Mouse (Mus musculus) skeletal muscle tissue, postnatal 0 days (tissue): Measurements from ENCODE around the gene Zfp799. TPM values are rescaled to one million over a fixed set of nuclear protein-coding genes. Genes with fewer than 3 reads are reported as not detected.

ENCODE experiments used
- polyA plus RNA-seq: library from polyadenylated mRNA; unstranded; fragments of >200 nt; fragmentation: Nextera tagmentation; extraction: Ambion mirVana; gene quantifications from 2 replicates; pipeline ENCODE4 v1.2.1, GENCODE M21; 2015

Zfp799 gene
- polyA plus RNA-seq: 3.8 and 5.4 TPM in 2 replicates

GRCm38 (mm10) chr17:32829540-32830417 lies at the start of gene Zfp799:
Gene Zfp799 (minus strand): TSS chr17:32830261.

GRCm38 (mm10) chr17:32809544-32810374 lies 20.3 kb downstream of the Zfp799 start, which contains the start of gene Zfp811:
Gene Zfp811 (minus strand): TSS chr17:32809931.

GRCm38 (mm10) chr17:32788094-32788559 lies 41.9 kb downstream of the Zfp799 start, which contains the start of gene Zfp871:
Gene Zfp871 (minus strand): TSS chr17:32788287.

Other genes with a start within 250 kb of the Zfp799 start
- not detected in 2 replicates for gene Cyp4f37, start 209.0 kb downstream of the Zfp799 start, polyA plus RNA-seq
- gene Cyp4f40, start 171.4 kb downstream of the Zfp799 start, polyA plus RNA-seq: not detected in 2 replicates
- not detected in 2 replicates for gene Cyp4f15, start 144.6 kb downstream of the Zfp799 start, polyA plus RNA-seq
- 14.3 and 16.7 TPM in 2 replicates for gene Zfp871, start 42.0 kb downstream of the Zfp799 start, polyA plus RNA-seq
- 0.65 and 1.1 TPM in 2 replicates for gene Zfp811, start 20.3 kb downstream of the Zfp799 start, polyA plus RNA-seq
- gene Zfp870, start 61.4 kb upstream of the Zfp799 start, polyA plus RNA-seq: 3.9 and 4.1 TPM in 2 replicates
- not detected in 2 replicates for gene Cyp4f14, start 87.1 kb upstream of the Zfp799 start, polyA plus RNA-seq
- gene Cyp4f13, start 117.1 kb upstream of the Zfp799 start, polyA plus RNA-seq: 8.7 and 9.8 TPM in 2 replicates
- gene Zfp472, start 135.6 kb upstream of the Zfp799 start, polyA plus RNA-seq: 3.3 and 3.9 TPM in 2 replicates
- gene Zfp952, start 162.9 kb upstream of the Zfp799 start, polyA plus RNA-seq: 4.8 and 5.4 TPM in 2 replicates
- gene Zfp763, start 203.1 kb upstream of the Zfp799 start, polyA plus RNA-seq: 3.4 and 3.5 TPM in 2 replicates
- gene 4921501E09Rik, start 237.8 kb upstream of the Zfp799 start, polyA plus RNA-seq: not detected in 2 replicates